Mouse (Mus musculus): ENCODE measurements at regions not wholly inside any gene's neighbourhood (a gene's known extent, or its start where the extent isn't known, plus 50 kb on each side); places are given as distances from the start of the nearest gene placed in this dataset.

GRCm38 (mm10) chr11:24739710-24740255 lies 661.9 kb downstream of the Bcl11a start:
- Histone ChIP-seq H3K27ac (no peak overlapping the region), H3K9ac (no peak overlapping the region), H3K27me3 (replicated peaks) (no peaks in the 10 kb centered on the region), H3K4me2 (replicated peaks) (peak overlapping the region; percentile 57), H3K9me3 (no peaks in the 10 kb centered on the region), H3K4me3 (peak overlapping the region; percentile 8; the same call in 1 of the 2 replicates), H3K36me3 (no peaks in the 10 kb centered on the region), H3K4me1 (peaks cover 5% of the 10 kb centered on the region)
- 3% methylated on average over 14 of the region's 14 CpGs for WGBS
- ATAC-seq (ENCODE audit: low FRiP score, low read depth): peak; percentile 70

DNA sequence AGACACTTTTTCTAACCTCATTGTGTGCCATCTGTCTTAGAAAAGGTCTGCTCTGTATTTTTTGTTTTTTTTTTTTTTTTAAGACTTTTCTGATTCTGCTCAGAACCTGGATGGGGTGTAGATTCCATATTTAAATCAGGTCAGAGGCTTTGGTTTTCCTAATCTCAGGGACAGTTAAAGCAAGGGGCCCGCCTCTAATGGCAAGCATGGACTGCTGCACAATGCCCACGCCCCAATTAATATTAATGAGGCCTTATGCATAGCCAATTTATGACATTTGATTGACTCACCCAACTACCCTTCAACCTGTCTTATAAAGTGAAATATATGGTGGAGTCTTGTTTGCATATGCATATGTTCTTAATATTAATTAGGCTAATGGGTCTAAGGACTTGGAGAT lies 662.6 kb downstream of the Bcl11a start:
- H3K9ac ChIP-seq: no peak overlapping the region
- WGBS: 23% methylated on average over 2 of the region's 2 CpGs
- H3K27ac ChIP-seq: no peak overlapping the region
- no peak overlapping the region for H3K4me3 ChIP-seq
- no peak overlapping the region for H3K4me2 ChIP-seq (replicated peaks)
- H3K9me3 ChIP-seq: no peaks in the 10 kb centered on the region
- no peaks in the 10 kb centered on the region for H3K27me3 ChIP-seq (replicated peaks)
- peaks cover 5% of the 10 kb centered on the region for H3K4me1 ChIP-seq
- H3K36me3 ChIP-seq: no peaks in the 10 kb centered on the region
- ATAC-seq (ENCODE audit: low FRiP score, low read depth): 0 out of 2 replicates have a peak, but pooled peaks have one; percentile 38

DNA sequence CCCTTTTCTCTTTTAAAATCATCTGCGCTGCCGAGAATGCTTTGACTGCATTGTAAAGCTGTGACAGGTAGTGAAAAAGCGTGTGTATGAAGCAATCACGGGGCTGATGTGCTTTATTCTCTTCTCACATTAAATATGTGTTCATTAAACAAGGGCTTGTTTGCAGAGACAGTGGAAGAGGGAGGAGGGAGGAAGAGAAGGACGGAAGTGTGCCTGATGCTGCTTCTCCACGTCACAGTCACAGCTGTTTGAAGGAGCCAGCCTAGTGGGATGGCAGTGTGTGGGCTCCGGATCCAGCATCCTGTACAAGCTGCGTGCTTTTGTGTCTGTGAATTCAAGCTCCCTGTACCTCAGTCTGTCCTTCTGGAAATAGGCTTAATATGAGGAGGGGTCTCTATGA lies 664.7 kb downstream of the Bcl11a start:
- H3K9ac ChIP-seq: no peak overlapping the region
- H3K27me3 ChIP-seq (replicated peaks): no peaks in the 10 kb centered on the region
- 60% methylated on average over 8 of the region's 8 CpGs for WGBS
- no peak for ATAC-seq (ENCODE audit: low FRiP score, low read depth)
- H3K4me2 ChIP-seq (replicated peaks): no peak overlapping the region
- no peaks in the 10 kb centered on the region for H3K36me3 ChIP-seq
- peaks cover 5% of the 10 kb centered on the region for H3K4me1 ChIP-seq
- H3K4me3 ChIP-seq: no peak overlapping the region
- H3K27ac ChIP-seq: no peak overlapping the region
- no peaks in the 10 kb centered on the region for H3K9me3 ChIP-seq

DNA sequence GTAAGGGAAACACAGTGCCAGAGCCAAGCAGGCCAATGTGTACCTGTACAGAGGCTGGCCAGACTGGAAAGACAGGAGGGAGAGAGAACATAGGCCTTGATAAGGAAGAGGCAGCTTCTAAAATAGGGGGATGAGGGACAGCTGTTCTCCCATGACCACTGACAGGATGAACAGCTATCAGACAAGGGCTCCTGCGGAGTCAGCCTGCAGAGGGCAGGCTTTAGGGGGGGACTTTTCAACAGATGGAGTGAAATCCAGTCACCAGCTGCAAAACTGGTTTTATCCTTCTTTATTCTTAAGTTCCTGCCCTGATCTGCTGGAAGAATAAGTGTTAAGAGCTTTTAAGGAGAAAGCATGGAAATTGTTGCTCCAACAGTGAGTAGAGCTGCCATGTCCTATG lies 665.6 kb downstream of the Bcl11a start:
- Histone ChIP-seq H3K4me2 (replicated peaks) (no peak overlapping the region), H3K9me3 (no peaks in the 10 kb centered on the region), H3K27ac (no peak overlapping the region), H3K27me3 (replicated peaks) (no peaks in the 10 kb centered on the region), H3K4me3 (no peak overlapping the region), H3K36me3 (no peaks in the 10 kb centered on the region), H3K9ac (no peak overlapping the region), H3K4me1 (peaks cover 5% of the 10 kb centered on the region)
- ATAC-seq (ENCODE audit: low FRiP score, low read depth): no peak
- 48% methylated on average over 1 of the region's 1 CpGs for WGBS

GRCm38 (mm10) chr11:24745841-24746240 lies 668.0 kb downstream of the Bcl11a start:
- H3K27ac ChIP-seq: no peak overlapping the region
- H3K4me2 ChIP-seq (replicated peaks): no peak overlapping the region
- WGBS: 86% methylated on average over 4 of the region's 4 CpGs
- H3K4me3 ChIP-seq: no peak overlapping the region
- H3K9me3 ChIP-seq: no peaks in the 10 kb centered on the region
- no peaks in the 10 kb centered on the region for H3K36me3 ChIP-seq
- H3K27me3 ChIP-seq (replicated peaks): no peaks in the 10 kb centered on the region
- H3K9ac ChIP-seq: no peak overlapping the region
- ATAC-seq (ENCODE audit: low FRiP score, low read depth): no peak
- H3K4me1 ChIP-seq: no peaks in the 10 kb centered on the region

DNA sequence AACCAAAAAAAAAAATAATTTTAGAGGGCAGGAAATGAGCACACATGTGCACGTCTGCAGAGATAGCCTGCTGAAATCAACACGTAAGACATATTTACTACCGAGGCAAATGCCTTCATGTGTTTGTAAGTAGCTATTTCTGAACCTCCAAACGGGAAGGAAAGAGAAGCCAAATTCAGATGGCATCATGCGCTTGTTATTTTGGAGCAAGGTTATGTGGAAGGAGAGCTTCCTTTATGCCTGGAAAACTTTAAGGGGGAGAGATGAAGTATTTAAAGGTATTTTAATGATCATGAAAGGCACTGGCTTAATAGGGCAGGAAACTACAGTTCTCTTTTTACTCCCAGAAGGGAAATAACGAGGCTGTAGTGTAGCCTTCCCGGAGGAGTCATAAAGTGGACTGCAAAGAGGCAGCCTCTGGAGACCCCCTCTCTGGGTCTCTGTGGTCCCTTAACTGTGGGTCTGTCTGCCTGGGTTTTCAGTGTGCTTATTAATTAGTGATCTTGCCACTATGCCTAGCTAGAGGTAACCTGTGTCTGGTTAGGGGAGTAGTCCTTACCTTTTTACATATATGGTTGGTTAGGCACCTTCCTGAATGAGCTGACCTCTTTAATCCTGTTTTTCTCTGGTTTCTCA lies 672.4 kb downstream of the Bcl11a start:
- Histone ChIP-seq H3K27ac (no peak overlapping the region), H3K9ac (no peak overlapping the region), H3K27me3 (replicated peaks) (no peaks in the 10 kb centered on the region), H3K4me1 (no peaks in the 10 kb centered on the region), H3K4me3 (no peak overlapping the region), H3K4me2 (replicated peaks) (no peak overlapping the region), H3K9me3 (no peaks in the 10 kb centered on the region), H3K36me3 (no peaks in the 10 kb centered on the region)
- WGBS: 53% methylated on average over 7 of the region's 7 CpGs
- no peak for ATAC-seq (ENCODE audit: low FRiP score, low read depth)

DNA sequence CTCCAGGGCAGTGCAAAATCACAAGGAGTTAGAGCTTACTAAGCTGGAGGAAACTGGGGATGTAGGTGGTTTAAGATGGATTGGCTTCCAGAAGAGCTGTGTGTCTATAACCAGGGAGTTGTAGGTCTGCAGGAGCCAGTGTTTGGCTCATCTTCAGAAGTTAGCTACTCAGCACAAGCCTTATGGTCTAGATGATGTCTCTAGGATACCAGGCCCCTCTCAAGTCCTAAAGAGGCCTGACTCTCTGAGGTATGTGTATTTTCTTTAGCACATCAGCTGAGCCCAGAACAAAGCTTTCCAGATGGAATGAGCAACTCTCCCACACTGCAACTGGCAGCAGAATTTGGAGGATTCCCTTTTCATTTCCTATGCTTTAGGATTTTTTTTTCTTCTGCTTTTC lies 680.3 kb downstream of the Bcl11a start:
- H3K36me3 ChIP-seq: no peaks in the 10 kb centered on the region
- no peak overlapping the region for H3K4me2 ChIP-seq (replicated peaks)
- no peak overlapping the region for H3K9ac ChIP-seq
- H3K27me3 ChIP-seq (replicated peaks): no peaks in the 10 kb centered on the region
- no peak overlapping the region for H3K27ac ChIP-seq
- H3K4me3 ChIP-seq: no peak overlapping the region
- ATAC-seq (ENCODE audit: low FRiP score, low read depth): no peak
- H3K4me1 ChIP-seq: no peaks in the 10 kb centered on the region
- no peaks in the 10 kb centered on the region for H3K9me3 ChIP-seq

GRCm38 (mm10) chr11:24783470-24783869 lies 705.6 kb downstream of the Bcl11a start:
- H3K36me3 ChIP-seq: no peaks in the 10 kb centered on the region
- no peak overlapping the region for H3K4me2 ChIP-seq (replicated peaks)
- no peak overlapping the region for H3K27ac ChIP-seq
- H3K9me3 ChIP-seq: no peaks in the 10 kb centered on the region
- no peak for ATAC-seq (ENCODE audit: low FRiP score, low read depth)
- 82% methylated on average over 7 of the region's 7 CpGs for WGBS
- H3K4me3 ChIP-seq: no peak overlapping the region
- H3K9ac ChIP-seq: no peak overlapping the region
- no peaks in the 10 kb centered on the region for H3K4me1 ChIP-seq
- H3K27me3 ChIP-seq (replicated peaks): no peaks in the 10 kb centered on the region

DNA sequence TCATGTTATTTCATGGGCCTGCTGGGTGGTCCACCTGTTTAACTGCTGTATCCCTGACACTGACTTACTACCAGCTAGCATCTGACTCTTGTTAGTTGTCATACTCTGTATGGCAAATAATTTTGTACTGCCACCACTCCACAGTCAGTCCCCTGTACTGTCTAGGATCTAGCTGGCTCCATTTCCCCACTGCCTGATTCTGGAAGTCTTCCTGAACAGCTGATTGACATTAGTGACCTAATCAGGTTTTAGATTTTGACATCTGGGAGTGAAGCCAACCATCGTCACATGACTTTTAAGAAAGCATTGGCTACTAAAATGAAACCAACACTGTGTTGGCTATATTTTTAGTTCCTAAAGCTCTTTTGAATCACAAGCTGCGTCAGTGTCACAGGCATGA lies 711.3 kb downstream of the Bcl11a start:
- H3K4me3 ChIP-seq: no peak overlapping the region
- ATAC-seq (ENCODE audit: low FRiP score, low read depth): no peak
- no peaks in the 10 kb centered on the region for H3K36me3 ChIP-seq
- no peak overlapping the region for H3K9ac ChIP-seq
- H3K4me1 ChIP-seq: no peaks in the 10 kb centered on the region
- no peak overlapping the region for H3K27ac ChIP-seq
- H3K4me2 ChIP-seq (replicated peaks): no peak overlapping the region
- no peaks in the 10 kb centered on the region for H3K27me3 ChIP-seq (replicated peaks)
- no peaks in the 10 kb centered on the region for H3K9me3 ChIP-seq
- WGBS: 82% methylated on average over 2 of the region's 2 CpGs

GRCm38 (mm10) chr11:24795510-24796211 lies 717.8 kb downstream of the Bcl11a start:
- Histone ChIP-seq H3K4me3 (no peak overlapping the region), H3K9me3 (no peaks in the 10 kb centered on the region), H3K4me1 (no peaks in the 10 kb centered on the region), H3K4me2 (replicated peaks) (no peak overlapping the region), H3K9ac (no peak overlapping the region), H3K27ac (no peak overlapping the region), H3K27me3 (replicated peaks) (no peaks in the 10 kb centered on the region), H3K36me3 (no peaks in the 10 kb centered on the region)
- no peak for ATAC-seq (ENCODE audit: low FRiP score, low read depth)
- 60% methylated on average over 4 of the region's 4 CpGs for WGBS

DNA sequence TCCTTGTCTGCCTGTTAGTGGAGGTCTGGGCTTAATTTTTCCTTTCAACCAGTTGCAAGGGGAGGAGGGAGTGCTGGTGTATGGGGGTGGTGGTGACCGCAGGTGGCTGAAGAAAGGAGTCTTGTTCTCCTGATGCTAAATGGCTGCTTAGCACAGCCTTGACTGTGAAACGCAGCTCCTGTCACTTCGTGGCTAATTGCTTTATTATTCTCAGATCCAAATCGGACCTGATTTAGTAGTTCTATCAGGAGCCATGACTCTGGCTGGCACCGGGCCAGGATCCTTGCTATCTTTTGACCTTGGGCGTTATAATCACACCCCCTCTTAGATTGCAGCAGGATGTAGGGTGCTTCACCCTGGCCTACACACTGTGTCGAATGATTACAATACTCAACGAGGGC lies 726.8 kb downstream of the Bcl11a start:
- H3K4me2 ChIP-seq (replicated peaks): no peak overlapping the region
- WGBS: 51% methylated on average over 8 of the region's 8 CpGs
- ATAC-seq (ENCODE audit: low FRiP score, low read depth): peak; percentile 74; the same call in 1 of the 2 replicates
- no peak overlapping the region for H3K27ac ChIP-seq
- no peak overlapping the region for H3K9ac ChIP-seq
- no peaks in the 10 kb centered on the region for H3K4me1 ChIP-seq
- H3K36me3 ChIP-seq: no peaks in the 10 kb centered on the region
- H3K27me3 ChIP-seq (replicated peaks): no peaks in the 10 kb centered on the region
- H3K9me3 ChIP-seq: no peaks in the 10 kb centered on the region
- no peak overlapping the region for H3K4me3 ChIP-seq

GRCm38 (mm10) chr11:24829578-24830401 lies 751.9 kb downstream of the Bcl11a start:
- Histone ChIP-seq H3K9ac (no peak overlapping the region), H3K4me1 (peaks cover 15% of the 10 kb centered on the region), H3K4me3 (no peak overlapping the region), H3K36me3 (no peaks in the 10 kb centered on the region), H3K27ac (no peak overlapping the region), H3K4me2 (replicated peaks) (peak overlapping the region; percentile 24; the same call in 1 of the 2 replicates), H3K27me3 (replicated peaks) (no peaks in the 10 kb centered on the region), H3K9me3 (no peaks in the 10 kb centered on the region)
- WGBS: 21% methylated on average over 13 of the region's 13 CpGs
- ATAC-seq (ENCODE audit: low FRiP score, low read depth): peak; percentile 75; the same call in 1 of the 2 replicates
